Mouse (Mus musculus): Measurements from ENCODE around the gene Gm7030. TPM values are rescaled to one million over a fixed set of nuclear protein-coding genes. Genes with fewer than 3 reads are reported as not detected.
"Not testable (repeated sequence)": the region's sequence is repeated elsewhere in the genome, so short reads cannot be mapped to it uniquely, and the experiment has no call there.

The Gm7030 gene
- total and polyA plus RNA-seq, 2 experiments from 2014 or later = not detected

GRCm38 (mm10) chr17:36116545-36116944 lies 12.7 kb downstream of the Gm7030 start:
- H3K36me3 ChIP-seq (ENCODE audit: insufficient read depth, low read length); H3K9ac ChIP-seq (replicated peaks; ENCODE audit: low read length); H3K4me2 ChIP-seq (ENCODE audit: low read depth, low read length); H3K4me1 ChIP-seq (ENCODE audit: insufficient read depth, low read length); H3K9me3 ChIP-seq (ENCODE audit: low read length); H3K27me3 ChIP-seq (ENCODE audit: insufficient read depth, low read length); H3K27ac ChIP-seq; H3K4me3 ChIP-seq (ENCODE audit: low read length); ATAC-seq: not testable (repeated sequence)
- WGBS = 27% methylated on average over 3 of the region's 3 CpGs
- DNase-seq (ENCODE audit: low spot score) = peak; percentile 15

GRCm38 (mm10) chr17:36113979-36114593 lies 15.1 kb downstream of the Gm7030 start:
- TF ChIP-seq CTCF (IDR thresholded peaks at IDR 0.05; ENCODE audit: low read depth) = peak; percentile 72
- not testable (repeated sequence) for H3K9me3 ChIP-seq (ENCODE audit: low read length); H3K4me2 ChIP-seq (ENCODE audit: low read depth, low read length); H3K27me3 ChIP-seq (ENCODE audit: insufficient read depth, low read length); H3K9ac ChIP-seq (replicated peaks; ENCODE audit: low read length); H3K27ac ChIP-seq; H3K36me3 ChIP-seq (ENCODE audit: insufficient read depth, low read length); H3K4me3 ChIP-seq (ENCODE audit: low read length); H3K4me1 ChIP-seq (ENCODE audit: insufficient read depth, low read length)
- WGBS = 17% methylated on average over 6 of the region's 6 CpGs
- ATAC-seq (peak; percentile 68; the same call in 1 of the 2 replicates), DNase-seq (ENCODE audit: low spot score) (peak; percentile 73)

GRCm38 (mm10) chr17:36111510-36111868 lies 17.7 kb downstream of the Gm7030 start:
- not testable (repeated sequence) for H3K27me3 ChIP-seq (ENCODE audit: insufficient read depth, low read length); H3K9me3 ChIP-seq (ENCODE audit: low read length); H3K4me1 ChIP-seq (ENCODE audit: insufficient read depth, low read length); H3K9ac ChIP-seq (replicated peaks; ENCODE audit: low read length); H3K27ac ChIP-seq; H3K36me3 ChIP-seq (ENCODE audit: insufficient read depth, low read length)
- ATAC-seq (peak; percentile 41), DNase-seq (ENCODE audit: low spot score) (peak; percentile 53)
- WGBS = 4% methylated on average over 10 of the region's 10 CpGs
- Histone ChIP-seq H3K4me2 (ENCODE audit: low read depth, low read length) (peak overlapping the region; percentile 75), H3K4me3 (ENCODE audit: low read length) (peak overlapping the region; percentile 41)

GRCm38 (mm10) chr17:36110641-36111509 lies 18.4 kb downstream of the Gm7030 start:
- peak; percentile 10 for DNase-seq (ENCODE audit: low spot score)
- not testable (repeated sequence) for H3K36me3 ChIP-seq (ENCODE audit: insufficient read depth, low read length); H3K9ac ChIP-seq (replicated peaks; ENCODE audit: low read length); H3K27me3 ChIP-seq (ENCODE audit: insufficient read depth, low read length); H3K27ac ChIP-seq; H3K9me3 ChIP-seq (ENCODE audit: low read length); H3K4me1 ChIP-seq (ENCODE audit: insufficient read depth, low read length)
- 1% methylated on average over 56 of the region's 57 CpGs for WGBS
- peak overlapping the region; percentile 41 for H3K4me3 ChIP-seq (ENCODE audit: low read length)
- peak overlapping the region; percentile 75 for H3K4me2 ChIP-seq (ENCODE audit: low read depth, low read length)
- ATAC-seq = peak; percentile 85
- peak; percentile 50 for TF ChIP-seq CTCF (IDR thresholded peaks at IDR 0.05; ENCODE audit: low read depth)

GRCm38 (mm10) chr17:36110129-36110528 lies 19.1 kb downstream of the Gm7030 start:
- ATAC-seq = 0 out of 2 replicates have a peak, but pooled peaks have one; percentile 16
- 63% methylated on average over 3 of the region's 3 CpGs for WGBS
- DNase-seq (ENCODE audit: low spot score); H3K4me3 ChIP-seq (ENCODE audit: low read length); H3K9me3 ChIP-seq (ENCODE audit: low read length); H3K27me3 ChIP-seq (ENCODE audit: insufficient read depth, low read length); H3K4me2 ChIP-seq (ENCODE audit: low read depth, low read length); H3K9ac ChIP-seq (replicated peaks; ENCODE audit: low read length); H3K27ac ChIP-seq; H3K36me3 ChIP-seq (ENCODE audit: insufficient read depth, low read length); H3K4me1 ChIP-seq (ENCODE audit: insufficient read depth, low read length): not testable (repeated sequence)

- not testable (repeated sequence) for H3K4me3 ChIP-seq (ENCODE audit: low read length); H3K27me3 ChIP-seq (ENCODE audit: insufficient read depth, low read length); H3K4me1 ChIP-seq (ENCODE audit: insufficient read depth, low read length); H3K27ac ChIP-seq; H3K36me3 ChIP-seq (ENCODE audit: insufficient read depth, low read length); DNase-seq (ENCODE audit: low spot score); H3K9me3 ChIP-seq (ENCODE audit: low read length); ATAC-seq; H3K4me2 ChIP-seq (ENCODE audit: low read depth, low read length); H3K9ac ChIP-seq (replicated peaks; ENCODE audit: low read length)
- WGBS = 69% methylated on average over 11 of the region's 12 CpGs
Measured at GRCm38 (mm10) chr17:36102091-36102490, 27.1 kb downstream of the Gm7030 start.

GRCm38 (mm10) chr17:36099603-36100002 lies 29.6 kb downstream of the Gm7030 start:
- H3K27me3 ChIP-seq (ENCODE audit: insufficient read depth, low read length); H3K4me1 ChIP-seq (ENCODE audit: insufficient read depth, low read length); H3K4me3 ChIP-seq (ENCODE audit: low read length); H3K36me3 ChIP-seq (ENCODE audit: insufficient read depth, low read length); H3K9me3 ChIP-seq (ENCODE audit: low read length); H3K9ac ChIP-seq (replicated peaks; ENCODE audit: low read length); DNase-seq (ENCODE audit: low spot score); H3K4me2 ChIP-seq (ENCODE audit: low read depth, low read length); ATAC-seq; H3K27ac ChIP-seq: not testable (repeated sequence)
- 42% methylated on average over 2 of the region's 2 CpGs for WGBS
